Comparison of ENCODE assay signal across 19 mouse cellular contexts in genomic region chr1:146783259-146783658, GRCm38 (mm10).
"Had no signal": no experiment of that assay in that cellular context is flagged by ENCODE, and none has a peak within 500 bp of the region (broad histone marks: within the 10 kb centered on the region; RNA-seq: fewer than 3 reads in every experiment).

No protein-coding gene starts in this region.

- H3K9me3 ChIP-seq: limb, embryonic 10.5 days; limb, embryonic 13.5 days; liver, embryonic 12.5 days; liver, embryonic 15.5 days; lung, embryonic 15.5 days; megakaryocyte, embryonic 14.5 days; midbrain, embryonic 10.5 days; stomach, embryonic 15.5 days had no signal

- H3K36me3 ChIP-seq: limb, embryonic 10.5 days; limb, embryonic 13.5 days; liver, embryonic 12.5 days; liver, embryonic 15.5 days; lung, embryonic 15.5 days; midbrain, embryonic 10.5 days; stomach, embryonic 15.5 days had no signal

- H3K9ac ChIP-seq: limb, embryonic 13.5 days; liver, embryonic 12.5 days; liver, embryonic 15.5 days; lung, embryonic 15.5 days; stomach, embryonic 15.5 days had no signal

- H3K4me3 ChIP-seq: limb, embryonic 10.5 days; limb, embryonic 13.5 days; liver, embryonic 12.5 days; liver, embryonic 15.5 days; lung, embryonic 15.5 days; megakaryocyte, embryonic 14.5 days; midbrain, embryonic 10.5 days; stomach, embryonic 15.5 days had no signal

- H3K27me3 ChIP-seq: limb, embryonic 13.5 days; liver, embryonic 12.5 days; liver, embryonic 15.5 days; lung, embryonic 15.5 days; megakaryocyte, embryonic 14.5 days; stomach, embryonic 15.5 days had no signal

- DNase-seq: kidney, adult 9 months; kidney, postnatal 14 days; kidney, postnatal 4 days; liver; lung, adult 18-20 months; lung, postnatal 10 days; lung, postnatal 36 days; right cerebral cortex, postnatal 25 days; spleen, adult 18-20 months; thymus, adult 18-20 months; thymus, postnatal 36 days had no signal

- H3K27ac ChIP-seq: limb, embryonic 10.5 days; limb, embryonic 13.5 days; liver, embryonic 12.5 days; liver, embryonic 15.5 days; lung, embryonic 15.5 days; midbrain, embryonic 10.5 days; stomach, embryonic 15.5 days had no signal

- H3K4me1 ChIP-seq: limb, embryonic 10.5 days; limb, embryonic 13.5 days; liver, embryonic 12.5 days; liver, embryonic 15.5 days; lung, embryonic 15.5 days; megakaryocyte, embryonic 14.5 days; midbrain, embryonic 10.5 days; stomach, embryonic 15.5 days had no signal

- H3K4me2 ChIP-seq: limb, embryonic 13.5 days; liver, embryonic 12.5 days; liver, embryonic 15.5 days; lung, embryonic 15.5 days; stomach, embryonic 15.5 days had no signal

- ATAC-seq: liver, embryonic 12.5 days had no signal
